Comparison of ENCODE assay signal across 11 mouse cellular contexts in the genomic region with DNA sequence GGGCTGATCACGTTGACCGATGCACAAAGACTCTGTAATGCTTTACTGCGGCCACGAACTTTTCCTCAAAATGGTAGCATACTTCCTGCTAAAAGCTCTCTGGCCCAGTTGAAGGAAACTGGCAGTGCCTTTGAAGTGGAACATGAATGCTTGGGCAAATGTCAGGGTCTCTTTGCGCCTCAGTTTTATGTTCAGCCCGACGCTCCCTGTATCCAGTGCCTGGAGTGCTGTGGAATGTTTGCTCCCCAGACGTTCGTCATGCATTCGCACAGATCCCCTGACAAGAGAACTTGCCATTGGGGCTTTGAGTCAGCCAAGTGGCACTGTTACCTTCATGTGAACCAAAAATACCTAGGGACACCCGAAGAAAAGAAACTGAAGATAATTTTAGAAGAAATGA. TPM values are rescaled to one million over a fixed set of nuclear protein-coding genes. Genes with fewer than 3 reads are reported as not detected.
DNase-seq lines count a peak whose midpoint lies in the region; ATAC-seq lines count a peak whose summit lies in the region.
"Had no signal": no experiment of that assay in that cellular context is flagged by ENCODE, and none has a peak within 500 bp of the region (broad histone marks: within the 10 kb centered on the region; RNA-seq: fewer than 3 reads in every experiment).

No protein-coding gene starts in this region.

- no peak overlapping the region for H3K9ac ChIP-seq in heart, embryonic 16.5 days (ENCODE audit: low read length)
- H3K9ac ChIP-seq in forebrain, embryonic 16.5 days (replicated peaks; ENCODE audit: low read depth, low read length), result no peak overlapping the region
- no peak overlapping the region for H3K9ac ChIP-seq in midbrain, embryonic 12.5 days (replicated peaks)

- peaks cover 22% of the 10 kb centered on the region for H3K4me1 ChIP-seq in heart, embryonic 16.5 days (ENCODE audit: control insufficient read depth, insufficient read depth, low read length)
- H3K4me1 ChIP-seq in forebrain, embryonic 16.5 days (replicated peaks; ENCODE audit: control insufficient read depth, insufficient read depth, low read length), result peaks cover 34% of the 10 kb centered on the region
- H3K4me1 ChIP-seq in midbrain, embryonic 12.5 days, result peaks cover 40% of the 10 kb centered on the region

- H3K4me3 ChIP-seq in heart, embryonic 16.5 days (ENCODE audit: low read length), result peak overlapping the region; percentile 4
- no peak overlapping the region for H3K4me3 ChIP-seq in forebrain, embryonic 16.5 days (replicated peaks; ENCODE audit: low read length)
- peak overlapping the region; percentile 24 for H3K4me3 ChIP-seq in midbrain, embryonic 12.5 days

- H3K27me3 ChIP-seq in heart, embryonic 16.5 days (ENCODE audit: control insufficient read depth, insufficient read depth, low read length), result no peaks in the 10 kb centered on the region
- H3K27me3 ChIP-seq in forebrain, embryonic 16.5 days (replicated peaks; ENCODE audit: control insufficient read depth, insufficient read depth, low read length), result no peaks in the 10 kb centered on the region
- no peaks in the 10 kb centered on the region for H3K27me3 ChIP-seq in midbrain, embryonic 12.5 days

- whole genome bisulfite sequencing in heart, embryonic 16.5 days, result 55% methylated on average over 11 of the region's 11 CpGs
- 79% methylated on average over 11 of the region's 11 CpGs for WGBS in forebrain, embryonic 16.5 days
- 72% methylated on average over 11 of the region's 11 CpGs for WGBS in midbrain, embryonic 12.5 days

- no peak overlapping the region for H3K27ac ChIP-seq in heart, embryonic 16.5 days (ENCODE audit: low read length)
- no peak overlapping the region for H3K27ac ChIP-seq in forebrain, embryonic 16.5 days (ENCODE audit: low read length)
- H3K27ac ChIP-seq in midbrain, embryonic 12.5 days (replicated peaks), result no peak overlapping the region
- H3K27ac ChIP-seq: macrophage had no signal

- H3K4me2 ChIP-seq in heart, embryonic 16.5 days (ENCODE audit: low read depth, low read length), result peak overlapping the region; percentile 38
- peak overlapping the region; percentile 17 for H3K4me2 ChIP-seq in forebrain, embryonic 16.5 days (ENCODE audit: low read length)
- peak overlapping the region; percentile 42 for H3K4me2 ChIP-seq in midbrain, embryonic 12.5 days (replicated peaks)

- intact Hi-C loops in heart, postnatal 36 days (cut with DNase I), result loop anchor here (5.0 kb wide), 2 partner anchors 39 to 306 kb away; a partner anchor contains a TSS
- intact Hi-C loops in left cerebral cortex, postnatal 10 days (cut with DNase I), result loop anchor here (5.0 kb wide), 1 partner anchor 41 kb away; no protein-coding TSS in a partner anchor

- H3K36me3 ChIP-seq in heart, embryonic 16.5 days (ENCODE audit: control insufficient read depth, insufficient read depth), result no peaks in the 10 kb centered on the region; the same call in 1 of the 2 replicates
- H3K36me3 ChIP-seq in forebrain, embryonic 16.5 days (ENCODE audit: control insufficient read depth, insufficient read depth), result no peaks in the 10 kb centered on the region
- 0 out of 2 replicates have a peak, but pooled peaks cover 10% of the 10 kb centered on the region for H3K36me3 ChIP-seq in midbrain, embryonic 12.5 days

- H3K9me3 ChIP-seq in heart, embryonic 16.5 days (replicated peaks; ENCODE audit: control insufficient read depth, low read length), result no peaks in the 10 kb centered on the region
- no peaks in the 10 kb centered on the region for H3K9me3 ChIP-seq in forebrain, embryonic 16.5 days (ENCODE audit: control insufficient read depth, low read length)
- no peaks in the 10 kb centered on the region for H3K9me3 ChIP-seq in midbrain, embryonic 12.5 days

- ATAC-seq in heart, embryonic 16.5 days (replicated peaks; ENCODE audit: extremely low read depth, insufficient read depth, low FRiP score), result no peak
- no peak for ATAC-seq in forebrain, embryonic 16.5 days
- ATAC-seq in midbrain, embryonic 12.5 days (ENCODE audit: low FRiP score, low read depth), result no peak

- no peak for DNase-seq in heart, postnatal 36 days
- DNase-seq in adrenal gland, adult 8-10 months, result peak; percentile 38
- DNase-seq in urinary bladder, postnatal 10 days (ENCODE audit: low spot score), result no peak
- no peak for DNase-seq in layer of hippocampus, postnatal 14 days (ENCODE audit: low spot score in 2 of 2)
- DNase-seq in left cerebral cortex, postnatal 10 days (ENCODE audit: extremely low spot score in 1 of 2, low spot score in 2 of 2), result no peak
- DNase-seq: kidney, adult 18-20 months had no signal

RNA-seq across cellular contexts. Expression of a gene that starts 3.1 kb away (rescaled TPM):
- 10.0 and 10.3 TPM in 2 replicates for polyA plus RNA-seq in heart, embryonic 16.5 days (2015; fragmentation: Nextera tagmentation; extraction: Ambion mirVana)
- total RNA-seq in heart, postnatal 36 days (2021), result 10 to 100 TPM; 15.0 to 17.0 TPM
- total RNA-seq in adrenal gland, adult 8-10 months (2022), result 10 to 100 TPM; 29.2 to 39.4 (median 34.0) TPM
- 30.8 and 32.3 TPM in 2 replicates for polyA plus RNA-seq in forebrain, embryonic 16.5 days (2015; fragmentation: Nextera tagmentation; extraction: Ambion mirVana)
- 49.6 and 53.3 TPM in 2 replicates for polyA plus RNA-seq in midbrain, embryonic 12.5 days (2016; fragmentation: Nextera tagmentation; extraction: Ambion mirVana)
- 10 to 100 TPM; 62.7 to 63.9 TPM for total RNA-seq in layer of hippocampus, postnatal 14 days (2021)
- total RNA-seq in left cerebral cortex, postnatal 10 days (2021), result 10 to 100 TPM; 64.4 to 66.2 TPM

RNA-seq across cellular contexts. Expression of a gene that starts 51.7 kb away (rescaled TPM):
- polyA plus RNA-seq in heart, embryonic 16.5 days (2015; fragmentation: Nextera tagmentation; extraction: Ambion mirVana), result 5.9 and 7.2 TPM in 2 replicates
- 1 to 10 TPM in 1 of 2 experiments, under 1 TPM in 1; 0.87 to 1.1 TPM for total RNA-seq in heart, postnatal 36 days (2021)
- total RNA-seq in adrenal gland, adult 8-10 months (2022), result 10 to 100 TPM; 10.9 to 32.1 (median 18.4) TPM
- 43.5 and 64.5 TPM in 2 replicates for polyA plus RNA-seq in forebrain, embryonic 16.5 days (2015; fragmentation: Nextera tagmentation; extraction: Ambion mirVana)
- polyA plus RNA-seq in midbrain, embryonic 12.5 days (2016; fragmentation: Nextera tagmentation; extraction: Ambion mirVana), result 26.3 and 27.5 TPM in 2 replicates
- total RNA-seq in layer of hippocampus, postnatal 14 days (2021), result 100 to 1,000 TPM; 189 to 199 TPM
- 10 to 100 TPM; 25.6 to 43.0 TPM for total RNA-seq in left cerebral cortex, postnatal 10 days (2021)
- total RNA-seq: common myeloid progenitor, adult 5-6 weeks had no signal
- polyA plus RNA-seq: macrophage had no signal

Comparison
In these comparisons a context has a peak if more than half of its experiments do, and no peak if none do; other contexts are left out.
1. RNA of a gene that starts 51.7 kb away (total RNA-seq): 189 to 199 TPM in layer of hippocampus, postnatal 14 days, 25.6 to 43.0 TPM in left cerebral cortex, postnatal 10 days and 10.9 to 32.1 TPM in adrenal gland, adult 8-10 months; 0.87 to 1.1 TPM in heart, postnatal 36 days; every median in the first group is over 4 times any median in the second.
2. Peak in every context shown above with its lines, with median percentiles within 50 percentile points of each other: H3K4me2 ChIP-seq.